Mouse (Mus musculus): Measurements from ENCODE around the gene Hepacam2.

- TF ChIP-seq POLR2A (IDR thresholded peaks at IDR 0.05; ENCODE audit: low read depth, low read length) (no peak), CTCF (IDR thresholded peaks at IDR 0.05; ENCODE audit: borderline replicate concordance, insufficient read depth, low read length) (no peak)
Measured at GRCm38 (mm10) chr6:3539470-3539869, 41.4 kb upstream of the Hepacam2 start.

All from embryonic fibroblast, embryonic 13.5 days (primary cell).